Mouse (Mus musculus): ENCODE data around the gene Olfr1347. TPM values are rescaled to one million over a fixed set of nuclear protein-coding genes. Genes with fewer than 3 reads are reported as not detected.

Gene Olfr1347
- polyA plus RNA-seq (2015; fragmentation: Nextera tagmentation; extraction: Ambion mirVana): not detected in 2 replicates

GRCm38 (mm10) chr7:6499655-6500054 is at the start of gene Olfr1347:
Gene Olfr1347, minus strand, starts transcription at chr7:6499755.

DNA sequence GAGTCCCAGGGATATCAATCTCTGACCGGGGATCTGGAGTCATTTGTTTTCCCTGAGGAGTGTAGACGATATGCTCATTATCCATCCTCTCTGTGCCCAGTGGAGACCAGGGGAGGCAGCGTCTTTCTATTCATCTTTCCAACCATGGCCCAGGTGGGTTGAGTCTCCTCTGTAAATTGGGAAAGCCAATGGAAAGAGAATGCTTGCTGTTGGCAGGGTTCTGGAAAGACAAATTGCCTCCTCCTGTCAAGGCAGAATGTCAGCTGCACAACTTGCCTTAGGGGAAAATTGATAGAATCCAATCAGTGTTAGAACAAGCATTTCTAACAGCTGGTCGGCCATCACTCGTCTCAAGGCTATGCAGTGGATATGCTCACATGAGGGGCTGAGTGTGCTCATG is 23.3 kb upstream of the Olfr1347 start, which contains the start of gene Olfr1349:
Gene Olfr1349 (minus strand): TSS at position 101 of the 400 bp plus-strand sequence.

DNA sequence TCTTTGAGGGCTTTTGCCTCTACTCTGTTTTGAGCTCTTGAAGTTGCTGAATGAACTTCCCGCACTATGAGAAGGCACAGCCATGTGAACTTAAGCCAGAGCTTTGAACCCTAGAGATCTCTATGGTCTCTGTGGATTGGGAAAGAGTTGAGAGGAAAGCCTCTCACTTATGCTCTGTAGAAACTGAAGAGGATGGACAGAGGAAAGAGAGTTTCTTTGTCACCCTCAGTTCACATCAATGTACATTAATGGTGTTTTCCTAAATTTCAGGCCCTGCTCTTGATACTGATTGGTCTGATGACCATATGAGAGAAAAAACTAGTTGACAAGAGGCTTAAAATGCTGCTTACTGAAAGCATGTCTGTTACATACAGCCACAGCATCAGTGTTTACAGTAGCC is 9.1 kb upstream of the Olfr1347 start, which contains the start of gene Olfr1348:
Gene Olfr1348 (minus strand): TSS at position 101 of the 400 bp plus-strand sequence.

GRCm38 (mm10) chr7:6486841-6487240 is 12.7 kb downstream of the Olfr1347 start, which contains the start of gene Olfr5:
Gene Olfr5, minus strand, starts transcription at chr7:6486941.

GRCm38 (mm10) chr7:6466951-6467350 is 32.6 kb downstream of the Olfr1347 start, which contains the start of gene Olfr1346:
Gene Olfr1346, plus strand, starts transcription at chr7:6467101.

DNA sequence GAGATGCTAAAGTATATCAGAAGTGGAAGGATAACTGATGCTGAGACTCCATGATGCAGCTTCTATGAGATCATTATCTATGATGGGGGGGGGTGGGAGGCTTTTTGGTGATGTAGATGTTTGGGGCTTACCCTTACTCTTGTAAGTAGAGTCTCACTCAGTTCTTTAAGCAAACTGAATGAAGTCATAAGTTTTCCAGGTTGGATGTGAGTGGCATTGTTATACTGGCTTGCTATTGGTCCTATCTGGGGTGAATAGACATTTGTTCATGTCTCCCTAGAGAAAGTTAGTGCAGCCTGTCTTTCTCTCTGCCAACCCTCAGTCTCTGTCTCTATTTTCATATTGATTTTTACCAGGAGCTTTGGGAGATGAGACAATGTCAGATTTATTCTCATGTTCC is 43.7 kb downstream of the Olfr1347 start, which contains the start of gene Olfr1336:
Gene Olfr1336 (plus strand): TSS at position 301 of the 400 bp plus-strand sequence.

GRCm38 (mm10) chr7:6438388-6438787 is 61.2 kb downstream of the Olfr1347 start, which contains the start of gene Olfr1344:
Gene Olfr1344, plus strand, starts transcription at chr7:6438688.

Other genes starting within 250 kb of the Olfr1347 start
- 0.73 TPM in 1 of 2 replicates, not detected in the other for gene Epp13, start 247.0 kb downstream of the Olfr1347 start, polyA plus RNA-seq (2015; fragmentation: Nextera tagmentation; extraction: Ambion mirVana)
- gene Zfp667, start 213.2 kb downstream of the Olfr1347 start, polyA plus RNA-seq (2015; fragmentation: Nextera tagmentation; extraction: Ambion mirVana): 12.0 and 13.8 TPM in 2 replicates
- 15.5 and 15.9 TPM in 2 replicates for gene Zfp583, start 168.5 kb downstream of the Olfr1347 start, polyA plus RNA-seq (2015; fragmentation: Nextera tagmentation; extraction: Ambion mirVana)
- gene Gm3854, start 156.0 kb downstream of the Olfr1347 start, polyA plus RNA-seq (2015; fragmentation: Nextera tagmentation; extraction: Ambion mirVana): 6.2 and 6.8 TPM in 2 replicates
- 2.9 and 3.0 TPM in 2 replicates for gene Zfp78, start 136.5 kb downstream of the Olfr1347 start, polyA plus RNA-seq (2015; fragmentation: Nextera tagmentation; extraction: Ambion mirVana)
- 10.9 and 11.4 TPM in 2 replicates for gene Zfp28, start 116.5 kb downstream of the Olfr1347 start, polyA plus RNA-seq (2015; fragmentation: Nextera tagmentation; extraction: Ambion mirVana)
- gene Smim17, start 101.0 kb downstream of the Olfr1347 start, polyA plus RNA-seq (2015; fragmentation: Nextera tagmentation; extraction: Ambion mirVana): 9.4 and 10.7 TPM in 2 replicates
- 0.08 TPM in 1 of 2 replicates, not detected in the other for gene Gm20715, start 89.5 kb downstream of the Olfr1347 start, polyA plus RNA-seq (2015; fragmentation: Nextera tagmentation; extraction: Ambion mirVana)
- 0.19 and 0.43 TPM in 2 replicates for gene Olfr1344, start 61.1 kb downstream of the Olfr1347 start, polyA plus RNA-seq (2015; fragmentation: Nextera tagmentation; extraction: Ambion mirVana)
- not detected in 2 replicates for gene Olfr1336, start 43.6 kb downstream of the Olfr1347 start, polyA plus RNA-seq (2015; fragmentation: Nextera tagmentation; extraction: Ambion mirVana)
- gene Olfr1346, start 32.7 kb downstream of the Olfr1347 start, polyA plus RNA-seq (2015; fragmentation: Nextera tagmentation; extraction: Ambion mirVana): not detected in 2 replicates
- not detected in 2 replicates for gene Olfr5, start 12.8 kb downstream of the Olfr1347 start, polyA plus RNA-seq (2015; fragmentation: Nextera tagmentation; extraction: Ambion mirVana)
- not detected in 2 replicates for gene Olfr1348, start 9.0 kb upstream of the Olfr1347 start, polyA plus RNA-seq (2015; fragmentation: Nextera tagmentation; extraction: Ambion mirVana)
- gene Olfr1349, start 23.2 kb upstream of the Olfr1347 start, polyA plus RNA-seq (2015; fragmentation: Nextera tagmentation; extraction: Ambion mirVana): not detected in 2 replicates
- not detected in 2 replicates for gene Olfr1350, start 65.1 kb upstream of the Olfr1347 start, polyA plus RNA-seq (2015; fragmentation: Nextera tagmentation; extraction: Ambion mirVana)
- 3.5 and 5.2 TPM in 2 replicates for gene Zim1, start 196.7 kb upstream of the Olfr1347 start, polyA plus RNA-seq (2015; fragmentation: Nextera tagmentation; extraction: Ambion mirVana)
- gene Peg3, start 230.7 kb upstream of the Olfr1347 start, polyA plus RNA-seq (2015; fragmentation: Nextera tagmentation; extraction: Ambion mirVana): 77.3 and 91.3 TPM in 2 replicates
- gene Usp29, start 230.8 kb upstream of the Olfr1347 start, polyA plus RNA-seq (2015; fragmentation: Nextera tagmentation; extraction: Ambion mirVana): 26.4 and 30.0 TPM in 2 replicates